Mouse (Mus musculus) ovary, postnatal 36 days (tissue): ENCODE results near the gene Shtn1.

Experiments used
- DNase-seq: peaks from one replicate; pipeline ENCODE4 v3.0.0; 2022; ENCODE audit warnings: low spot score, mixed read lengths

Shtn1 gene

DNA sequence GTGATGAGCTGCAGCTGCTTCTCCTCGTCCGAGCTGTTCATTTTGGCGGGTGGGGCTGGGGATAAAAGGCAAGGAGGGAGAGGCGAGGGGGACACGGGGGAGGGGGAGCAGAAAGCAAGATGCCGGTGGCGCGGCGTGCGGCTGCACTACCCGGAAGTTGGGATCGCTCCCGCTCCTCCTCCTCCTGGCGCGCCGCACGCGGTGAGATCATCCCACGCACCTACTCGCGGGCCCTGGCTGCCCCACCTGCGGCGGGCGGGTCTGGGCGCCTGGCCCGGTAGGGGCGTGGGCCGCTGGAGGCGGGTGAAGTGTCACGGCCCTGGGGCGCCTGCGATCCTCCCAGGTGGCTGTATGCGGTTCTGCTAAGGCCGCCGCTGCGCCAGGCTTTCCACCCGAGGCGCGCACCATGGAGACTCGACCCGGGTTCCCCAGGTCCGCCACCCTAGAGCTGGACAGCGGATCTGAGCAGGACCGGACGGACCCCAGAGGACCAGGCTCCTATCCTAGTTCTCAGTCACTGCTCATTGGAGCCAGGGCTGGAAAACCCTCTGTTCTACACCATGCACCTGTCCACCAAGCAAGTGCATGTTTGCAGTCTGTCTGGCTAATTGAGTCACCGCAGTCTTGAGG, at the start of gene Shtn1:
TSS of gene Shtn1 (minus strand) at position 629 of the 630 bp plus-strand sequence.
- DNase-seq: peak; percentile 70

DNA sequence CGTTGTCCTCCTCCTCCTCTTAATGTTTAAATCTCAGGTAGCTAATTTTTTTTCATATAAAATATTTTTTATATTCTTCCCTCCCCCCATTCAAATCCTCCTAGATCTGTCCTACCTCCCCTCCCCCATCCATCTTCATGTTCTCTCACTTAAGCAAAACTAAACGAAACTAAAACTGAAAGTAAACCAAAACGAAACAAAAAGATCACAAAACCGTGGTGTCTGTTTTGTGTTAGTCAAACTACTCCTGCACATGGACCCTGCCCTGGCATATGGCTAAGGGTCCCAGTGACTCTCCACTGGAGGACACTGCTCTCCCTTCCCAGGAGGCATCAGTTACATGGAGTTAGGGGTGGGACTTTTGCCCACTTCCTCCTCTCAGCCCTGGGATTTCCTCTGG, 38.3 kb upstream of the Shtn1 start:
- no peak for DNase-seq

DNA sequence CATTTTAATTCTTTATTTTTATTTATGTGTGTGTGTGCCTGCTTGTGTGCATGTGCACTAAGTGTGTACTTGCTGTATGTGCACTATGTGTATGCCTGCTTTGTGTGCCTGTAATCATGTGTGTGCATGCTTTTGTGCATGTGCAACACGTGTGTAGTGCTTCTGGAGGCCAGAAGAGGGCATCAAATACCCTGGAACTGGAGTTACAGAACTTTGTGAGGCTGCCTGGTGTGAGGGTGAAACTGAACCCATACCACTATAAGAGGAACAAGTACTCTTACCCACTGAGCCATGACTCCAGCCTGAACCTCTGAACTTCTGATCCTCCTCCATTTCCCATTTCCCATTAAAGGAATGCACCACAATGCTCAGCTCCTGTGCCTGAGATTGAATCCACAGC, 34.0 kb upstream of the Shtn1 start:
- no peak for DNase-seq

DNA sequence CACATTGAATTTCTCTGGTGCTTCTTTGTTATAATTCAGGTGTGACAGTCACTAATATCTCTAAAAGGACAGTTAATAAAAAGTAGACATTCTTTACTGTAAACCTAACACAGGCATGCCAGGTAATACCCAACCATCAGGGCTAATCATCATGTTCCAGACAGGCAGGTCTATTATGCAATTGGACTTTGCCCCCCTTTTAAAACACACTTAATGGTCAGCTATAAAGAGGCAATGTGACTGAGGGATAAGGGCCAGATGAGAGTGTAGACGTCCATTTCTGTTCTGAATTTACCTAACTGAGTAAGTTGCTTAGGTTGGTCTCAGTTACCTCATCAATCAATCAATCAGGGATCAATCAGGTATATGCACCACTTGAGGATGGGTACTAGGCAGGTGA, 22.4 kb upstream of the Shtn1 start:
- DNase-seq: no peak

DNA sequence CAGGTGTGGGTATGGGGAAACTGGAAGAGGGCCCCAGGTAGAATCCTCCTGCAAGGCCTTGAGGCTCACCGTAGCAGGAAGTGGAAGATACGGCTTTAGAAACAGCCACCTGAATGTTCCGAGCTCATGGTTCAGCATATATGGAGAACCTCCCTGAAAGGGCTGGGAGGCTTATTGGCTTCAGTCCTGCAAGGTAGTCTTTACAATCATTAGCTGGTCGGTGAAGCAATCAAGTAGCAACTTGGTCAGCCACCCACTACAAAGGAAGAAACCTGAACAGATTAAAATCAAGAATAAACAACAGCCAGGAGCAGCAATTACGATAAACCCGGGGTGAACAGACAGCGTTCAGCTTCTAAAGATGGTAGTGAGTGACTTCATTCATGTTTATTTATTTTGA, 16.4 kb upstream of the Shtn1 start:
- DNase-seq: no peak

DNA sequence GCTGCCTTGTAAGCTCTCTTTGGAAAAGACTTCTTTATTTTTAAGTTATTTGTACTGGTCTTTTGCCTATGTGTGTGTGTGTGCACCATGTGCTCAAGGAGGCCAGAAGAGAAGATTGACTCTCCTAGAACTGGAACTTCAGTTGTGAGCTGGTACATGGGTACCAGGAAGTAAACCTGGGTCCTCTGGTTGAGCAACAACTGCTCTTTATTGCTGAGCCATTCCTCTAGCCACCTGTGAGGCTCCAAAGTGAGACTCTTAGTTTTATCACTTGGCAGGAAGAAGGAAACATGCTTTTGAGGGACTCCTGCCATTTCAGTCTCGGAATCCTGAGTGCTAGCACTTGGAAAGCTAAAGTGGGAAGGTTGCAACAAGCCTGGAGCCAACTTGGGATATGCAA, 14.4 kb upstream of the Shtn1 start:
- DNase-seq: no peak

DNA sequence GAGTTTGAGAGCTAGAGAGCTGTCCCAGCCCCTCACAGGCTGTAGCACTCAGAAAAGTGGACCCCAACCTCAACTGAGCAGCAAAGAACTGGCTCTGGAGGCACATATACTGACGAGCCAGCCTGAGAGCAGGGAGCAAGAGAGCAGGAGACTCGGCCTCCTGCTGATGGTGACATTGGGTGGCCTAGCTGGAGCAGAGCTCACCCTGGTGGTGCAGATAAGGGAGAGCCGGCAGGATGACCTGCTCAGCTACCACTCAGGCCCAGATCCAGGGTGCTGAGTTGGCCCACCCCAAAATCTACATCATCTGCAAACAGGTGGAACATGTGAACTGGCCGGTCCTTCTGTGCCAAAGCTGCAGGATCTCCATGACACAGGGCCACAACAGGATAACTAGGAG, 8.4 kb upstream of the Shtn1 start:
- no peak for DNase-seq

DNA sequence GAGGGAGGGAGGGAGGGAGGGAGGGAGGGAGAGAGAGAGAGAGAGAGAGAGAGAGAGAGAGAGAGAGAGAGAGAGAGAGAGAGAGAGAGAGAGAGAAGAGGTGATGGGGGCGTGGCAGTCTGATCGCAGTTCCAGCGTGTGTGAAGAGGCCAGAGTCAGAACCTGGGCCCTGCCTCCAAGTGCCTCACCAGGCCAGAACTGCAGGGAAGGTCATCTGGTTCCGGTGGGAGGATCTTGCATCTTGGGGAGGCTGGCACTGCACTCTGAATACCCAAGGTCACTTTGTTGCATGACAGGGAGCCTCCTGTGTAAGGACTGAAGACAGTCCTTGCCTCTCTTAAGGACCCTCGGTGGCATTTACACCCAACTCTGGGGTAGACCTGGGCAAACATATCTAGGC, 231 bp upstream of the Shtn1 start:
- DNase-seq: peak; percentile 8

DNA sequence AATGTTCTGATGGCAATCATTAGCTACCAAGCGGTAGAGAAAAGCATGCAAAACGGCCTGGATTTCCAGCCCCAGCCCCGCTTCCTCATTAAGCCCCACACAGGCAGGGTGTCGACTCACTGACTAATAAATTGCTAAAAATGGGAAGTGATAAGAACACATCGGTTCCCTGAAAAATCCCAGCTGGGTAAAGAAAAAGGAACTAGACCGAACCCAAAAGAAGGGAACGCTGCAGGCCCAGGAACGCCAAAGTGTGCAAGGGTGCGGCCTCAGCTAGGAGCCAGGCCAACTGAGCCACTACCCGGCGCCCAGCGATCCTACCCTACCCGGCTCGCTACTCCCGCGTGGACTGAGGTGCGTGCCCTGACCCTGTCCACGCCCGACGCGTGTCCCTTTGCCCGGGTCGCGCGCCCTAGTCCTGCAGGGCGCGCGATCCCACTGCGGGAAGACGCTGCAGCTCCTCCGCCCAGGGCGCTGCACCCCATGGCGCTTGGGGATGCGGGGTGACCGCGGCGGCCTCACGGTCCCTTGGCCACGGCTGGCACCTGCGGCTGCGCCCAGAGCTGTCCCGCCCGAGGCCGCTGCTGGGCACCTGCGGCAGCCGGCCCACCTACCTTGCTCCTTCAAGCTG, 944 bp downstream of the Shtn1 start:
- peak; percentile 13 for DNase-seq

DNA sequence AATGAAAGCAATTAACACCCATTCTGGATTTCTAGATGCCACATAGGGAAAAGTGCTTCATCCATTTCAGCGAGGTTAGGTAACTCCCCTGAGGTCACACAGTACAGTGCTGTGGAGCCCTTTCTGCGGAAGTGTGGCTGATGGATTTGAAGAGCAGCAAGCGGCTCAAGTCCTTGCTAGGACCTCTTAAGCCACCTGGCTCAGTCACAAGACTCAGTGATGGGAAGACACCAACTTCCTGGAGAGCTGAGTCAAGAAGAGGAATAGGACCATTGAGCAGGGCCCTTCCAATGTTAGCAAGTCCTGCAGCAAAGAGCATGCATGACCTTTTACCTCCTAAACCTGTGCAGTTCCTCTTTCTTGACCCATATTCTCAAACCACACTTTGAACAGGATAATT, 1.5 kb downstream of the Shtn1 start:
- no peak for DNase-seq

DNA sequence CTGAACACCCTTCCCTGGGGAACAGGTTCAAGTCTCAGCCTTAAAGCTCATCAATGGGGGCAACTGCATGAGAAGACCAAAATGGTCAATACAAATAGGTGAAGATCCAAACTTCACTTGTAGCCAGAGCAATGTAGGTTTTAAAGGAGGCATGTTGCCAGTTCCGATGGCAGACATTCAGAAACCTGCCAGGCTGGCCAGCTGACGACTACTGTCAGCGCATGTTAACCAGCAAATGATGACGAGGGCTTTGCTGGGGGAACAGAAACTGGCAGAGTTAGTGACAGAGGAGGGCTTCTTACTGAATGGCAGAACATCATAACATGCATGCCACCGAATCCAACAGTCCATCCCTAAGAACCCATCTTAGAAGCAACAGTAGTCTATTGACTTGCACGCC, 2.9 kb downstream of the Shtn1 start:
- DNase-seq: no peak

DNA sequence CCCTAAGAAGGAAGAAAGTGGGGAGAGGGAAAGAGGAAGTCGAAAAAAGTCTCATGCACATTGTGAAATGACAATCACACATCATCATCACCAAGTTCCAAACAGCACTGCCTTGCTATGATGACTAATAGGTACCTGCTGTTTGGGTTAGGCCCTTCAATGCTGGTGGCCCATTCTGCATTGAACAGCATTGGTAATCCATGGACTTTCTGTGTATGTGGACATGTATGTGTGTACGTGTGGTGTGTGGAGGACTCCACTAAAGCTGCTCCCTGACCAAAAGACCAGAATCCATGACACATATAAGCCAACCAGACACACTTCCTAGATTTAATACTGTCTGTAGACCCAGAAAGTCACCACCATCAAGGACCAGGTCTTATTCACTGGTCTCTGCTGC, 3.9 kb downstream of the Shtn1 start:
- no peak for DNase-seq

DNA sequence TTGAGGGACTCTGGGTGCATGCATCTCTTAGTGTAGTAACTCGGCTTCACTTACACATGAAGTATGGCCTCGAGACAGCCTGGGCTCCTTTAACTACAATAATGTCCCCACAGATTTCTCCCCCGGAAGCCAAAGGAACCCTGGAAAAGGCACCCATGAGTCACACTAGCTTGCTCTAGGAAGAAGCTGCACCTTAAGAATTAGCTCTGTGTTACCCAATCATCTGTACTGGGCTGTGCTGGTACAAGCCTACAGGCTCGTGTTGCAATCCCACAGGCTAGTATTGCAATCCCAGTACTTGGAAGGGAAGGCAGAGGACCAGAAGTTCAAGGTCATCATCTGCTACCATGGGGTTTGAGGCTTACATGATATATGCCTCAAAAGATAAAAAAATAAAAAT, 4.5 kb downstream of the Shtn1 start:
- no peak for DNase-seq

DNA sequence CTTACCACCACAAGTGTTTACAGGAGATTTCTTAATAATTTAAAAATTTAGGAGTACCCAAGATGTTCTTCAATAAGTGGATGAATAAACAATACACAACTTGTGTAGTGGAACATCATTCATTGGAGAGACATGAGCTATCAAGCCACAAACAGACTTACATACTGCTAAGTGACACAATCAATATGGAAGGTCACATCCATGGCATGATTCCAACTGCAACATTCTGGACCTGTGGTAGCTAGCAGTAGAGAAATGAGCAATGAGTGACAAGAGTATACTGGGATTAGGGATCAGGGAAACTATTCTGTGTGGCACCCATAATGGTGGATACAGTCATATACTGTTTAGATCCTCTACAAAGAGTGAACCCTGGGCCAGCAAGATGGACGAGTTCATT, 8.2 kb downstream of the Shtn1 start:
- no peak for DNase-seq

DNA sequence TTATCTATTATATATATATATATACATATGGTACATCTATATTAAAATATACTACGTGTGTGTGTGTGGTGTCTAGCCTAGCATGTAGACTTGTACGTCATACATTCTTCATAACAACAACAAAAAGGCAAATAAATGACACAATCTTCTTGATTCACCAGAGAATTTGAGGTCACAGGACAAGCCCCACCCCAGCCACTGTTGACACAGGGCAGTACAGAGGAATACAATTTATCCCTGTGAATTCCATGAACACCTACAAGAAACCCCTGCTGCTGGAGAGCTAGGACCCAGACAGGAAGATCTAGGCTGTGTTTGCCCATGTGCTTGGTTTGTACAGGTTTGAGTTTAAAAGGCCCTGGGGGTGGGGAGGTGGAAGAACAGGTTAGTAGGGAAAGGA, 9.2 kb downstream of the Shtn1 start:
- no peak for DNase-seq

DNA sequence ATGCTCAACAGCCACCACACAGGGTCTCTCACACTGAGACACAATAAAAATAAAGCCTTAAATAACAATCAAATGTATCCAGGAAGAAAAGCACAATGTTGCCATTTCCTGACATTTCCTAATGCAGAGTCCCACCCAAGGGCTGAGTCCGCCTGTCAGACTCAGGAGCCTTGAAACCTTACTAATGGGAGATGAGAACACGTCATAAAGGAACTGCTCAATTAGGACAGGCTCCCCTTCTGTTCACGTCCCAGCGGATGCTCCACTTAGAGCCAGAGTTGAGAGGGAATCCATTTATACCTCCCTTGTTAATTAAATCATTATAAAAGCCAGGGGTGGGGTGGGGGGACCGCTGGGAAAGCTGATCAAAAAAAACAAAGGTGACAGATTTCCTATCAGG, 9.8 kb downstream of the Shtn1 start:
- DNase-seq: no peak

DNA sequence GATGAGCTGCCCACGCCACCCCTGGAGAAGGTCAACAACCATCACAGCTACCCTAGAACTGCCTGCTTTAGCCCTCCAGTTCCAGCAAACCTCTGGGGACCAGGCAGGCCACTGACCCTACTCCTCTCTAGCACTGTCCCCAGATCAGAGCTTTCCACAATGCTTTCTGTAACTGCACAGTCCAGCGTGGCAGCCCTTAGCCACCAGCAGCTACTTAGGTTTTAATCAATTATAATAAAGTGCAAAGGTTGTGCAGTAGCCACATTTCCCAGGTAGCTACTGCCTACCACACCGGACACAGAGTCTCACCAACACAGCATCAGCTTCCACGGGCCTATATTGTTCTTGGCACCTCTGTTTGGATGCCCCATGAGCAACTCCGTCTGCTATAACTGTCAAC, 11.3 kb downstream of the Shtn1 start:
- DNase-seq: no peak

DNA sequence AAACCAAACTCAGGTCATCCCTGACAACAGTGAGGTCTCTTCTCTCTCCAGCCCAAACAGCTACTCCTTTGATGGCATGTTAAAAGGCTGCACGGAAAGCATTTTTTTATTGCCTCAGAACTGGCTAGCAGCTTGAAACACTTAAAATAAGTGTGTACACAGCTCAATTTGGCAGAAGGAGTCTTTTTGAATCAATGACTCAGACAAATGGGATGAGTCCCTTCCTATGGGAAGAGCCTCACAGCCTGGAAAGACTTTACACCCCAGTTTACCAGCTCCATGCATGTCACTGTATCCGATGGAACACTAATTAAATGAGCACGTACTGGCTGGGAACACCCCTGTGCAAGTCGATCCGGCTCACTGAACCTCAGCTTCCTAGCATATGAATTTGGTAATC, 12.3 kb downstream of the Shtn1 start:
- no peak for DNase-seq

DNA sequence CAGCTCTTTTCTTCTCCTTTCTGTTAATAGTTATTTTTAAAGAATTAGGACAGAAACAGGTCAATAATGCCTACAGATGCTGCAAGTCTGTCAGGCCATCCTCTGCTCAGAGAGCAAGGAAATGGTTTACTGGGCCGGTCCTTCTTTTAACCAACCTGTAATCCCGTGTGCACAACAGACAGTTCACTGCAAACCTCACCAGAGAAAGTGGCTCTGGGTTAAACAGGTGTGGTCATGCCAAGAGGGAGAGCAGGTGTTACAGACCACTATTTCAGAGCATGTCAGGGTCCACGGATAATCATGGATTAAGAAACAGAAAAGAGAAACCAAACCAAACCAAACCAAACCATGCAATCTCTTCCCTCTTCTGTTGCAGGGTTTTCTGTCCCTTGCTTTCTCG, 17.8 kb downstream of the Shtn1 start:
- DNase-seq: no peak

DNA sequence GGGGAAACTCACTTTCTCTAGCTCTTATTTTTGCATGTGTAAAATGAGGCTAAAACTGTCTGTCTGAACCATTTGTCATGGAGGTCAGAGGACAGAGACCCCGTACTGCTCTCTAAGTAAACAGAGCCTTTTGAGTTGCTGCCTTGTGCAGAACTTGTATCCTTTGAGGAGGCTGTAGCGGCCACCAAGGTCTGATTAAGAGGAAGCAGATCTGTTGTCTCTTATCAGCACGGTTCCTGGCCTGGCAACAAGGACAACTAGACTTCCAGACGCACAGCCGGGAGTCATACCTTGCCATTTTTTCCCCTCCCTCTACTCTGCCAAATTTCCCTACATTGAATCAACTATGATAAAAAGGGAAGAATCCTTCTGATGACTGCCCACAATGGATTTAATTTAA, 18.5 kb downstream of the Shtn1 start:
- no peak for DNase-seq

DNA sequence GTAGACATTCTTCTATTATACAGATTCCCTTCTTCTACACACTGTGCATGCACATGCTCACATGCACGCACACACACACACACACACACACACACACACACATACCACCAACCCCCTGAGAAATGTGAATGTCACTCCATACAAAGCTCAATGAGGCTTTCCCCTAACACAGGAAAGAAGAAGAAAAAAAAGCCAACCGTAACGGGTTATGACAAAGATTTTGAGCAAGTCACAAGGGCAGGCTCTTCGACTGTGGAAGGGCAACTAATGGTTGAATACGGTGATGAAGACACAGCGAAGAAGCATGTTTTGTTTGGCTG, 21.3 kb downstream of the Shtn1 start:
- no peak for DNase-seq

DNA sequence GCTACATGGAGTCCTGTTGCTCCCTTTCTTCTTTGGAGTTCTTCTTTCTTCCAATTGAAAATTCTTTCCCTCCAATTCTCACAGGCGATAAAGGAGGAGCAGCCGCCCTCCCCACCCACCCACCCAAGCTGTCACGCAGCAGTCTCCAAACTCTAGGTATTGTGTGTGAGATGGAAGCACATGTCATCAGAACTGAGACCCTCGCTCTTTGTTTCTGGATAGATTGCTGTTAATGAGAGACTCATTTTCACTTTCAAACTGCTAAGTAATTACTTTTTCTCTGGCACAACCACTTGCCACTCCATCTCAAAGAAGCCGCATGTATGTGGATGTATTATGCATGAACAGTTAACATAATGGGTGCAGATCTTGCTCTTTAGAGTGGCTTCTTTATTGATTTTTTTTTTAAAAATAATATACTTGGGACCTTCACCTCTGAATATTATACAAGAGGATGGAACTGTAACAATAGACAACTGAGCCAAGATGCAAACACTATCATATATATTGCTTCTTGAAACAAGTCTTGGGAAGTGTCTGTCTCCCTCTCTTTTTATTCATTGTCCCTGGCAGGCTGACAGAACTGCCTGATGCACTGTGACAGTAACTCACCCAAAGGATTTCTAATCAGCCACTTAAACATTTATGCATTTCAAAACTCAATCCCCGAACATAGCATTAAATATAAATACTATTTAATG, 21.8 kb downstream of the Shtn1 start:
- no peak for DNase-seq

DNA sequence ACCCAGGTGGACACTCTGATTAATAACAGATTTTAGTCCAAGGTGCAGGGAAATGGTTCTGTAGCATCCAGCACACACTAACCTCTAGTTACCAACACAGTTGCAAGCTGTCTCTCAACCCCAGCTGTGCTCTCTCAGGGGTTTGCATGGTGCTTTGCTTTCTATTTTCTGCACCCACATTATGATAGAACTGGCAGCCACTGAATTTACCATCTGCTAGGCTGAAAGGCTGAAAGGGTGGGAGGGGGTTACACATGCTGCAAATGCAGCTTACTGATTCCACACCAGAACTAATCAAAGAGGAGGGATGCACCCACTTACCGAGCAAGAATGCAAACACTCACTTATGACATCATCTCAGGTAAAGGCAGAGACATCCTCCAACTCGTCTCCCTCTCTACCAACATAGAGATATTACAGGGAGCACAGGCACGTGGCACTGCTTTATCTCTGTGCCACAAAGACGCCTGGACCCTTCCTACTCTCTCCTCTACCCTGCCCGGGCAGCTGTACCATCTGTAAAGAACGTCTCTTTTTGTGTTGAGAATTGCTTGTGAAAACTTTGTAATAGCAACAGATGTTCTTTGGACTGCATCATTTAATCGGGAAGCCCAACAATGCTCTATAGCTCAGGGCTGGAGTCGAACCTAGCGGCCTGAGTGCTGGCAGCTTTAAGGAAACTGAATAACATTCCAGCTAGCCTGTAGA, 23.0 kb downstream of the Shtn1 start:
- DNase-seq: no peak
